Mouse (Mus musculus): ENCODE data around the gene Olfr1441.

The Olfr1441 gene

GRCm38 (mm10) chr19:12462851-12463721 lies 45.9 kb downstream of the Olfr1441 start:
- DNase-seq (ENCODE audit: low spot score), result no peak

GRCm38 (mm10) chr19:12463722-12464035 lies 46.4 kb downstream of the Olfr1441 start:
- DNase-seq (ENCODE audit: low spot score), result peak; percentile 82

- no peak for DNase-seq (ENCODE audit: low spot score)
These were observed 46.9 kb downstream of the Olfr1441 start for GRCm38 (mm10) chr19:12464127-12464526.

GRCm38 (mm10) chr19:12464674-12465073 lies 47.4 kb downstream of the Olfr1441 start:
- peak; percentile 77 for DNase-seq (ENCODE audit: low spot score)

GRCm38 (mm10) chr19:12465530-12466144 lies 48.4 kb downstream of the Olfr1441 start:
- no peak for DNase-seq (ENCODE audit: low spot score)

- peak; percentile 78 for DNase-seq (ENCODE audit: low spot score)
These were observed 49.0 kb downstream of the Olfr1441 start for GRCm38 (mm10) chr19:12466204-12466603.

- DNase-seq (ENCODE audit: low spot score), result peak; percentile 61
These were observed 50.2 kb downstream of the Olfr1441 start for GRCm38 (mm10) chr19:12467436-12467835.

GRCm38 (mm10) chr19:12471866-12472265 lies 54.6 kb downstream of the Olfr1441 start:
- DNase-seq (ENCODE audit: low spot score), result peak; percentile 53

GRCm38 (mm10) chr19:12472381-12472976 lies 55.2 kb downstream of the Olfr1441 start:
- DNase-seq (ENCODE audit: low spot score), result no peak

Data from lung, postnatal 25 days (tissue).